Mouse (Mus musculus): Measurements from ENCODE around the gene Mcrip1. TPM values are rescaled to one million over a fixed set of nuclear protein-coding genes. Genes with fewer than 3 reads are reported as not detected.
"Not testable (repeated sequence)": the region's sequence is repeated elsewhere in the genome, so short reads cannot be mapped to it uniquely, and the experiment has no call there.

Mcrip1 gene
- polyA plus RNA-seq, 1 experiment = 30.3 TPM

- no peak for TF ChIP-seq POLR2A (IDR thresholded peaks at IDR 0.05; ENCODE audit: low read depth, low read length)
- TF ChIP-seq CTCF (IDR thresholded peaks at IDR 0.05; ENCODE audit: extremely low read depth, insufficient read length, insufficient replicate concordance, low read depth, low read length) = no peak
- no peak overlapping the region for H3K4me3 ChIP-seq (ENCODE audit: low read depth, low read length)
- 88% methylated on average over 9 of the region's 9 CpGs for WGBS
- H3K36me3 ChIP-seq (ENCODE audit: control insufficient read depth, insufficient read depth, low read length) = no peaks in the 10 kb centered on the region
- H3K27ac ChIP-seq (ENCODE audit: insufficient read depth, low read depth, low read length) = no peak overlapping the region
- H3K4me1 ChIP-seq (ENCODE audit: control insufficient read depth, insufficient read depth, insufficient read length, low read length) = peaks cover 13% of the 10 kb centered on the region; the same call in 1 of the 2 replicates
- no peaks in the 10 kb centered on the region for H3K27me3 ChIP-seq (ENCODE audit: control insufficient read depth, insufficient read depth, low read length)
These were observed 29.0 kb downstream of the Mcrip1 start for GRCm38 (mm10) chr11:120520498-120520897.

- no peak for TF ChIP-seq CTCF (IDR thresholded peaks at IDR 0.05; ENCODE audit: extremely low read depth, insufficient read length, insufficient replicate concordance, low read depth, low read length)
- TF ChIP-seq POLR2A (IDR thresholded peaks at IDR 0.05; ENCODE audit: low read depth, low read length) = no peak
- H3K36me3 ChIP-seq (ENCODE audit: control insufficient read depth, insufficient read depth, low read length) = no peaks in the 10 kb centered on the region
- H3K27me3 ChIP-seq (ENCODE audit: control insufficient read depth, insufficient read depth, low read length) = no peaks in the 10 kb centered on the region
- WGBS = 69% methylated on average over 9 of the region's 9 CpGs
- H3K4me3 ChIP-seq (ENCODE audit: low read depth, low read length) = no peak overlapping the region
- H3K27ac ChIP-seq (ENCODE audit: insufficient read depth, low read depth, low read length) = no peak overlapping the region
- H3K4me1 ChIP-seq (ENCODE audit: control insufficient read depth, insufficient read depth, insufficient read length, low read length) = peaks cover 15% of the 10 kb centered on the region; the same call in 1 of the 2 replicates
These were observed 29.8 kb downstream of the Mcrip1 start for GRCm38 (mm10) chr11:120519738-120520137.

- Histone ChIP-seq H3K27me3 (ENCODE audit: control insufficient read depth, insufficient read depth, low read length) (no peaks in the 10 kb centered on the region), H3K27ac (ENCODE audit: insufficient read depth, low read depth, low read length) (peak overlapping the region; percentile 98), H3K4me1 (ENCODE audit: control insufficient read depth, insufficient read depth, insufficient read length, low read length) (peaks cover 15% of the 10 kb centered on the region; the same call in 1 of the 2 replicates), H3K4me3 (ENCODE audit: low read depth, low read length) (peak overlapping the region; percentile 4; the same call in 1 of the 2 replicates), H3K36me3 (ENCODE audit: control insufficient read depth, insufficient read depth, low read length) (no peaks in the 10 kb centered on the region)
- 22% methylated on average over 6 of the region's 6 CpGs for WGBS
- TF ChIP-seq POLR2A (IDR thresholded peaks at IDR 0.05; ENCODE audit: low read depth, low read length) = no peak
These were observed 31.0 kb downstream of the Mcrip1 start for GRCm38 (mm10) chr11:120518558-120518957.

GRCm38 (mm10) chr11:120518027-120518426 is 31.5 kb downstream of the Mcrip1 start:
- 24% methylated on average over 6 of the region's 6 CpGs for WGBS
- H3K36me3 ChIP-seq (ENCODE audit: control insufficient read depth, insufficient read depth, low read length) = no peaks in the 10 kb centered on the region
- H3K4me1 ChIP-seq (ENCODE audit: control insufficient read depth, insufficient read depth, insufficient read length, low read length) = peaks cover 15% of the 10 kb centered on the region; the same call in 1 of the 2 replicates
- no peak for TF ChIP-seq POLR2A (IDR thresholded peaks at IDR 0.05; ENCODE audit: low read depth, low read length)
- TF ChIP-seq CTCF (IDR thresholded peaks at IDR 0.05; ENCODE audit: extremely low read depth, insufficient read length, insufficient replicate concordance, low read depth, low read length) = no peak
- H3K27ac ChIP-seq (ENCODE audit: insufficient read depth, low read depth, low read length) = peak overlapping the region; percentile 98
- no peaks in the 10 kb centered on the region for H3K27me3 ChIP-seq (ENCODE audit: control insufficient read depth, insufficient read depth, low read length)
- H3K4me3 ChIP-seq (ENCODE audit: low read depth, low read length) = no peak overlapping the region

GRCm38 (mm10) chr11:120517147-120517546 is 32.4 kb downstream of the Mcrip1 start:
- Histone ChIP-seq H3K36me3 (ENCODE audit: control insufficient read depth, insufficient read depth, low read length) (no peaks in the 10 kb centered on the region), H3K27me3 (ENCODE audit: control insufficient read depth, insufficient read depth, low read length) (no peaks in the 10 kb centered on the region), H3K4me3 (ENCODE audit: low read depth, low read length) (no peak overlapping the region), H3K27ac (ENCODE audit: insufficient read depth, low read depth, low read length) (no peak overlapping the region), H3K4me1 (ENCODE audit: control insufficient read depth, insufficient read depth, insufficient read length, low read length) (peaks cover 15% of the 10 kb centered on the region; the same call in 1 of the 2 replicates)
- WGBS = 91% methylated on average over 4 of the region's 4 CpGs
- TF ChIP-seq POLR2A (IDR thresholded peaks at IDR 0.05; ENCODE audit: low read depth, low read length) (no peak), CTCF (IDR thresholded peaks at IDR 0.05; ENCODE audit: extremely low read depth, insufficient read length, insufficient replicate concordance, low read depth, low read length) (no peak)

GRCm38 (mm10) chr11:120515611-120516010 is 33.9 kb downstream of the Mcrip1 start:
- no peaks in the 10 kb centered on the region for H3K36me3 ChIP-seq (ENCODE audit: control insufficient read depth, insufficient read depth, low read length)
- 15% methylated on average over 17 of the region's 17 CpGs for WGBS
- peaks cover 17% of the 10 kb centered on the region; the same call in 1 of the 2 replicates for H3K4me1 ChIP-seq (ENCODE audit: control insufficient read depth, insufficient read depth, insufficient read length, low read length)
- no peak overlapping the region for H3K4me3 ChIP-seq (ENCODE audit: low read depth, low read length)
- H3K27me3 ChIP-seq (ENCODE audit: control insufficient read depth, insufficient read depth, low read length) = no peaks in the 10 kb centered on the region
- TF ChIP-seq CTCF (IDR thresholded peaks at IDR 0.05; ENCODE audit: extremely low read depth, insufficient read length, insufficient replicate concordance, low read depth, low read length) (peak; percentile 93), POLR2A (IDR thresholded peaks at IDR 0.05; ENCODE audit: low read depth, low read length) (no peak; the same call in 1 of the 2 replicates)
- H3K27ac ChIP-seq (ENCODE audit: insufficient read depth, low read depth, low read length) = peak overlapping the region; percentile 71

GRCm38 (mm10) chr11:120514262-120514661 is 35.3 kb downstream of the Mcrip1 start:
- H3K27me3 ChIP-seq (ENCODE audit: control insufficient read depth, insufficient read depth, low read length); H3K4me3 ChIP-seq (ENCODE audit: low read depth, low read length); H3K36me3 ChIP-seq (ENCODE audit: control insufficient read depth, insufficient read depth, low read length); H3K27ac ChIP-seq (ENCODE audit: insufficient read depth, low read depth, low read length): not testable (repeated sequence)
- H3K4me1 ChIP-seq (ENCODE audit: control insufficient read depth, insufficient read depth, insufficient read length, low read length) = peaks cover 23% of the 10 kb centered on the region; the same call in 1 of the 2 replicates
- 96% methylated on average over 2 of the region's 2 CpGs for WGBS

Measured in small intestine, adult 2 months (tissue).